Mouse (Mus musculus) megakaryocyte, embryonic 14.5 days (primary cell): ENCODE measurements around the gene A4gnt.

Experiments
- FLI1 ChIP-seq: IDR thresholded peaks from 2 replicates; pipeline ENCODE4 v1.6.1; 2012; ENCODE audit warnings: low read length, inconsistent platforms, mixed read lengths
- GATA1 ChIP-seq: IDR thresholded peaks from 3 replicates; pipeline ENCODE4 v1.6.1; 2012; ENCODE audit warnings: mixed read lengths, low read length, inconsistent platforms, borderline replicate concordance

DNA sequence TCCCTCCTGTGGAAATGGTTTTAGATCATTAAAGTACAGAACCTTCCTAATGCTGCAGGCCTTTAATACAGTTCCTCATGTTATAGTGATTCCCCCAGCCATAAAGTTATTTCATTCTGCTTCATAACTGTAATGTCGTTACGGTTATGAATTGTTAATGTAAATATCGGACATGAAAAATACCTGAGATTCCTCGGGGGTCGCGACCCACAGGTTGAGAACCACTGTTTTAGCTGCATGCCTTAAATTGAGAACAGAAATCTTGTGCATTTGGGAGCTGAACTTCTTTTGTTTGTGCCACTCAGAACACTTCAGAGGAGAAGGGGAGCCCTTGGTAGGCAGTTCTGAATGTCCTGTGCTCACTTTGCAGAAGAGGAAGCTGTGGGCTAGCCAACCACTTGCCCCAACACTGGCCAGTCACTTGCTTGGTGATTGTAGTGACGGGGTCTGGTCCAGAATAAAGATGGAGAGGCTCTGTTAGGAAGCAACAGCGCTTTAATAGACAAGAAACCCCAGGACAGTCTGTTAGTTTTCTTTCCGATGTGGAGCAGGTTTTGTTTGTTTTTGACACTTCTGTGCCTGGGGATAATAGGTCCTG lies 18.3 kb downstream of the A4gnt start:
- TF ChIP-seq GATA1 (no peak), FLI1 (no peak)
